Mouse (Mus musculus): ENCODE measurements around the gene Zfp260. TPM values are rescaled to one million over a fixed set of nuclear protein-coding genes. Genes with fewer than 3 reads are reported as not detected.
"Not testable (repeated sequence)": the region's sequence is repeated elsewhere in the genome, so short reads cannot be mapped to it uniquely, and the experiment has no call there.

Gene Zfp260
- polyA plus RNA-seq, 1 experiment from 2014 or later, result 91.8 TPM

DNA sequence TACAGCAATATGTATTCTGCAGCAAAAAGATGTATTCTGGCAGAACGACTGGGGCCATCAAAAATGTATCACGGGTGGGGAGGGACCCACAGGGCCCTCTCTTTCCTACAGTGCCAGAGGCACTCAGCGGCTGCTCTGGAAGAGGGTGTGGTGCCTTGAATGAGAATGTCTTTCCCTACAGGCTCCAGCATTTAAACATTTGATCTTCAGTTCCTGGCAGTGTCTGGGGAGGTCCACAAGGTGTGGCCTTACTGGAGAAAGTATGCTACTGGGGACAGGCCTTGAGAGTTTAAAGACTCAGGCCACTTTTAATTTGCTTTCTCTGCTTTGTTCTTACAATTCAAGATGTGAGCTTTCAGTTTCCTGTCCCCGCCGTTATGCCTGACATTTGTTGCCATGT lies 21.5 kb downstream of the Zfp260 start:
- Histone ChIP-seq H3K4me1 (replicated peaks; ENCODE audit: control insufficient read depth, insufficient read depth, low read length) (no peaks in the 10 kb centered on the region), H3K27ac (ENCODE audit: low read depth) (no peak overlapping the region), H3K36me3 (ENCODE audit: control insufficient read depth, insufficient read depth, low read length) (no peaks in the 10 kb centered on the region), H3K4me3 (ENCODE audit: low read depth, low read length) (no peak overlapping the region), H3K9ac (ENCODE audit: low read length) (no peak overlapping the region), H3K4me2 (ENCODE audit: low read length) (no peak overlapping the region), H3K9me3 (ENCODE audit: control insufficient read depth, low read length) (peaks cover 15% of the 10 kb centered on the region; the same call in 1 of the 2 replicates), H3K27me3 (replicated peaks; ENCODE audit: control insufficient read depth, insufficient read depth, low read length) (no peaks in the 10 kb centered on the region)
- no peak for DNase-seq (ENCODE audit: low spot score)
- 90% methylated on average over 5 of the region's 5 CpGs for WGBS
- ATAC-seq (replicated peaks; ENCODE audit: low FRiP score, low TSS enrichment, low read depth), result no peak

DNA sequence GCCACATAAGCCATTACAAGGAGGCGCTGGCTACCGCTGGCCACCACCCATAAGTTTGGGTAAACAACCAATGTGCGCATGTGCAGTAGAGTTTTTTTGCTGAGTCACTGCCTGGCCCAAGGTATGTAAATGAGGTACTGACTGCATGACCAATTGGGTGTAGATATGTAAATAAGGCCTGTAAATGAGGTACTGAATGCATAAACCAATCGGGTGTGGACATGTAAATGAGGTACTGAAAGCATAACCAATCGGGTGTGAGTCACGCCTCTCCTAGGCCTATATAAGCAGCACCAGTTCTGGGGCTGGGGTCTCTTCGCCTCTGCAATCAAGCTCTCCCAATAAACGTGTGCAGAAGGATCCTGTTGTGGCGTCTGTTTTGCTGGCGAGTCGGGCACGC lies 23.4 kb downstream of the Zfp260 start:
- H3K9ac ChIP-seq (ENCODE audit: low read length); ATAC-seq (replicated peaks; ENCODE audit: low FRiP score, low TSS enrichment, low read depth); H3K4me2 ChIP-seq (ENCODE audit: low read length); H3K4me1 ChIP-seq (replicated peaks; ENCODE audit: control insufficient read depth, insufficient read depth, low read length); DNase-seq (ENCODE audit: low spot score); H3K36me3 ChIP-seq (ENCODE audit: control insufficient read depth, insufficient read depth, low read length); H3K27ac ChIP-seq (ENCODE audit: low read depth); H3K4me3 ChIP-seq (ENCODE audit: low read depth, low read length); H3K27me3 ChIP-seq (replicated peaks; ENCODE audit: control insufficient read depth, insufficient read depth, low read length): not testable (repeated sequence)
- peaks cover 15% of the 10 kb centered on the region; the same call in 1 of the 2 replicates for H3K9me3 ChIP-seq (ENCODE audit: control insufficient read depth, low read length)
- 95% methylated on average over 12 of the region's 12 CpGs for WGBS

DNA sequence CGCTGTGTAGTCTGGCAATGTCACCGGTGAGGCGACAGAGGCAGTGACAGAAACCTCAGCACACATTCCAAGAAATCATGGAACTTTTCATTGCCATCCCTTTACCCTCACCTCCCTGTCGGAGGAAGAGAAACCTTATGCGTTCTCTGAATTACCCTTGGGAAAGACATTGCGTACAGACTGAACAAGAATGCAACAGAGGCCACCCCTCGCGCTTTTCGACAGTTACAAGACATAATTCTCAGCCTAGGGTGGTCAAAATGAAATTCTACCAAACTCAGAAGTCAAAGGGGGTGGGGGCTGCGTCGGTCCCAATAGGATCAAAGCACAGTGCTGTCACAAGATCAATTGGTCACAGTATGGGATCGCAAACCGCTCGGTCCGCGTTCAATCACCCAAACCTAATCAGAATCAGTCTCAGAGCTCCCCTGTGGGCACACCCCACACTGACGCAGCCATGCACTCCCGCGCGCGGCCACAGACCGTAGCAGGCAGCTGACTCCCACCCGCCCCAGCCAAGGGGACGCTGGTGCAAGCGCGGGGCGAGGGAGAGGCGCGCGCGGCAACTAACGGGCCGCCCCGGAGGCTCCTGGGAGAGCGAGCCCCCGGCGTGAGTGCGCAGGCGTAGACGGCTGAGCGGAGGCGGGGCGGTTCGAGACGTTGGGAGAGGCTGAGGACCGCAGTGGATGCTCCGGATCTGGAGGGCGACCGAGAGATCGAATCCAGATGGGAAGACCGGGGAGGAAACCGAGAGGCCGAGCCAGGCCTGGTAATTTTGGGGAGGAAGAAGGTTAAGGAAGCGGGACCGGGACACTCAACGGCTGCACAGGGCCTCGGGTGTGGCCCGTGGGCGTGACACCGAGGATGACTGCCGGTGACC lies 27.0 kb downstream of the Zfp260 start, which contains the start of gene Zfp382:
Gene Zfp382 (plus strand): TSS at position 635 of the 880 bp plus-strand sequence.
- Histone ChIP-seq H3K4me1 (replicated peaks; ENCODE audit: control insufficient read depth, insufficient read depth, low read length) (no peaks in the 10 kb centered on the region), H3K4me3 (ENCODE audit: low read depth, low read length) (peak within 1 kb of the TSS; percentile 64), H3K27me3 (replicated peaks; ENCODE audit: control insufficient read depth, insufficient read depth, low read length) (no peaks in the 10 kb centered on the region), H3K27ac (ENCODE audit: low read depth) (peak within 1 kb of the TSS; percentile 73), H3K36me3 (ENCODE audit: control insufficient read depth, insufficient read depth, low read length) (peaks cover 11% of the 10 kb centered on the region), H3K4me2 (ENCODE audit: low read length) (peak within 1 kb of the TSS; percentile 60), H3K9me3 (ENCODE audit: control insufficient read depth, low read length) (no peaks in the 10 kb centered on the region), H3K9ac (ENCODE audit: low read length) (peak within 1 kb of the TSS; percentile 62)
- DNase-seq (ENCODE audit: low spot score) (peak; percentile 92), ATAC-seq (replicated peaks; ENCODE audit: low FRiP score, low TSS enrichment, low read depth) (peak; percentile 90)
- under 1% methylated on average over 61 of the region's 61 CpGs for WGBS

DNA sequence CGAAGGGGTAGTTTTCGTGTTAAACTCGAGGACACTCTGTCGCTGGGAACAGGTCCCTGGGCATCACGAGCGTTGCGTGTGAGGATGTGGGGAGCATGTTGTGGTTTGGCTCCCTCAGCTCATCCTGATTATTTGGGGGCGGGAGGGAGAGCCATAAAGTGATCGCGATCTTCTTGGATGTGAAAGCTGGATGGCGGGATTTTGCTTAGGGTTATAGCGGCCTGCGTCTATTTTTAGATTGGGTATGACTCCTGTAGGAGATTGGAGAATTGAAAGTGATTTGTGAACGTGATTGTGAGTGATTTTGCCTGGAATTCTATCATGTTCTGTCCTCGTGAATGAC lies 27.6 kb downstream of the Zfp260 start:
- H3K27ac ChIP-seq (ENCODE audit: low read depth), result 0 out of 2 replicates have a peak overlapping the region, but pooled peaks have one; percentile 73
- peak overlapping the region; percentile 64 for H3K4me3 ChIP-seq (ENCODE audit: low read depth, low read length)
- no peaks in the 10 kb centered on the region for H3K27me3 ChIP-seq (replicated peaks; ENCODE audit: control insufficient read depth, insufficient read depth, low read length)
- ATAC-seq (replicated peaks; ENCODE audit: low FRiP score, low TSS enrichment, low read depth), result no peak; the same call in 1 of the 2 replicates
- H3K36me3 ChIP-seq (ENCODE audit: control insufficient read depth, insufficient read depth, low read length), result peaks cover 17% of the 10 kb centered on the region
- H3K9me3 ChIP-seq (ENCODE audit: control insufficient read depth, low read length), result no peaks in the 10 kb centered on the region
- peak overlapping the region; percentile 60 for H3K4me2 ChIP-seq (ENCODE audit: low read length)
- H3K9ac ChIP-seq (ENCODE audit: low read length), result peak overlapping the region; percentile 62
- DNase-seq (ENCODE audit: low spot score), result no peak
- no peaks in the 10 kb centered on the region for H3K4me1 ChIP-seq (replicated peaks; ENCODE audit: control insufficient read depth, insufficient read depth, low read length)
- WGBS, result 4% methylated on average over 15 of the region's 15 CpGs

DNA sequence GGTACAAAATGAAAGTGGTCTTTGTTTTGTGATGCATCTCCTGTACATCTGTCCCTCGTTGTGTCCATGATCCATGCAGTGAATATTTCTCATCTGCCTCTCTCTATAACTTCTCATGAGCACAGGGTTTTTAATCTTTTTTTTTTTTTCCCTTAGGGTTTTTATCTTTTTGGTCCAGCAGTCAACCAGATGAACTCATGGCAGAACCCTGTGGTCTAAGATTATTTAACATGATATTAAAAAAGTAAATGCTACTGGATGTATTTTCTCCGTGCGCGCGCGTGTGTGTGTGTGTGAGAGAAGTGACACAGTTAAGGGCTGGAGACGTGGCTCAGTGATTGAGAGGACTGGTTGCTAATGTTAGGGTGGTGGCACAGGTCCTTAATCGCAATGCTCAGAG lies 35.3 kb downstream of the Zfp260 start:
- 0 out of 2 replicates have a peak, but pooled peaks cover 4% of the 10 kb centered on the region for H3K9me3 ChIP-seq (ENCODE audit: control insufficient read depth, low read length)
- no peak overlapping the region for H3K9ac ChIP-seq (ENCODE audit: low read length)
- WGBS, result 96% methylated on average over 8 of the region's 8 CpGs
- H3K27me3 ChIP-seq (replicated peaks; ENCODE audit: control insufficient read depth, insufficient read depth, low read length), result no peaks in the 10 kb centered on the region
- H3K4me1 ChIP-seq (replicated peaks; ENCODE audit: control insufficient read depth, insufficient read depth, low read length), result no peaks in the 10 kb centered on the region
- no peak for ATAC-seq (replicated peaks; ENCODE audit: low FRiP score, low TSS enrichment, low read depth)
- no peak overlapping the region for H3K27ac ChIP-seq (ENCODE audit: low read depth)
- H3K36me3 ChIP-seq (ENCODE audit: control insufficient read depth, insufficient read depth, low read length), result peaks cover 76% of the 10 kb centered on the region
- no peak overlapping the region for H3K4me2 ChIP-seq (ENCODE audit: low read length)
- DNase-seq (ENCODE audit: low spot score), result no peak
- no peak overlapping the region for H3K4me3 ChIP-seq (ENCODE audit: low read depth, low read length)

DNA sequence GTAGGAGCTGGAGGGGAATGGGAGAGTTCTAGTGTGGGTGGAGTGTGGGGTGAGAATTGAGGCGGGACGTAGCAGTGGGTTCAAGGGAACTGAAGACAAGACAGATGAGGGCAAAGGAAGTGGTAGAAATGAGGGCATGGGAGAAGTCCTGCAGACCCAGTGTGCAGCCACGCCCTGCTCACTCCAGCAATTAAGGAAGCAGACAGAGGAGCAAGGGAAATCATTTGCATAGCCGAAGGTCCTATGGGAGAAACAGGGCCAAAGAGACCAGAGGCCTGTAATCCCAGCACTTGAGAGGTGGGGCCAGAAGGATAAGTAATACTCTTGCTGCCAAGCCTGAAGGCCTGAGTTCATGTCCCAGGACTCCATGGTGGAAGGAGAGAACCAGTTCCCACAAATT lies 37.8 kb downstream of the Zfp260 start:
- H3K4me3 ChIP-seq (ENCODE audit: low read depth, low read length), result no peak overlapping the region
- no peaks in the 10 kb centered on the region for H3K4me1 ChIP-seq (replicated peaks; ENCODE audit: control insufficient read depth, insufficient read depth, low read length)
- H3K36me3 ChIP-seq (ENCODE audit: control insufficient read depth, insufficient read depth, low read length), result peaks cover 64% of the 10 kb centered on the region
- H3K9me3 ChIP-seq (ENCODE audit: control insufficient read depth, low read length), result 0 out of 2 replicates have a peak, but pooled peaks cover 4% of the 10 kb centered on the region
- H3K27ac ChIP-seq (ENCODE audit: low read depth), result no peak overlapping the region
- WGBS, result 94% methylated on average over 4 of the region's 4 CpGs
- ATAC-seq (replicated peaks; ENCODE audit: low FRiP score, low TSS enrichment, low read depth) (no peak), DNase-seq (ENCODE audit: low spot score) (no peak)
- no peaks in the 10 kb centered on the region for H3K27me3 ChIP-seq (replicated peaks; ENCODE audit: control insufficient read depth, insufficient read depth, low read length)
- no peak overlapping the region for H3K4me2 ChIP-seq (ENCODE audit: low read length)
- no peak overlapping the region for H3K9ac ChIP-seq (ENCODE audit: low read length)

DNA sequence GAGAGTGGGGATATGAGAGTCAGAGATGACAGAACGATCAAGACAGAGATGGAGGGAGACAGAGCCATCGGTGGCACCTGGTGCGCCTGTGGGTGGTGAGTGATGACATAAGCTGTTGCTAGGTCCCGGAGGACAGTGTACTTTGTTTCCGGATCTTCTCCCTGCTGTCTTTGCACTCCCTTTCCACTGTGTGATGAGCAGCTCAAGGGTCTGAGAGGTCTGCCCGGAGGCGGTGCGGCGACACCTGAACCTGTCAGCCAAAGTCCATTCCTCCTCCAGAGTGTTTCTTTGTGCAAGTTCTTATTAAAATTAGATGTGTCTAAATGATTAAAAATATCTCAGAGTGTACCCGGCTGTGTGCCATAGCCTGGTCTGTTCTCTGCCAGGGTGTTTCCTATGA lies 42.2 kb downstream of the Zfp260 start:
- WGBS, result 91% methylated on average over 10 of the region's 10 CpGs
- ATAC-seq (replicated peaks; ENCODE audit: low FRiP score, low TSS enrichment, low read depth), result no peak

DNA sequence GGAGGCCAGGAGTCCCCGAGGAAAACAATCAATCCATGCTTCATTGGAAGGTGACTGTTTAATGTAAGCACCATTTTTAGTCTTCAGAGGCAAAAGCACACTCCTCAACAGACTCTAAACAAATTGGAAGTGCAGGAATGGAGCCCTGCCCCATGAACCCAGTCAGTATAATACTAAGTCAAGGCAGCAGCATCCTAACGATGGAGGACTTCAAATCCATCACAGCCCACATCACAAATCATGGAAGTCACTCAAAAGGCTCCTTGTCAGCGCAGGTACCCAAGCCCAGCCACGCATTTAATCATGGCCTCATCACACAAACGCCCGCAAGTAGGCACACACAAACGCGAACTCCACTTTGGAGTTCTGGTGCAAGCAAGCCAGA lies 48.6 kb downstream of the Zfp260 start:
- WGBS, result 12% methylated on average over 8 of the region's 8 CpGs
- Histone ChIP-seq H3K9me3 (ENCODE audit: control insufficient read depth, low read length) (peaks cover 17% of the 10 kb centered on the region), H3K36me3 (ENCODE audit: control insufficient read depth, insufficient read depth, low read length) (peaks cover 6% of the 10 kb centered on the region; the same call in 1 of the 2 replicates), H3K27ac (ENCODE audit: low read depth) (peak overlapping the region; percentile 78; the same call in 1 of the 2 replicates), H3K27me3 (replicated peaks; ENCODE audit: control insufficient read depth, insufficient read depth, low read length) (no peaks in the 10 kb centered on the region), H3K4me1 (replicated peaks; ENCODE audit: control insufficient read depth, insufficient read depth, low read length) (peaks cover 7% of the 10 kb centered on the region; the same call in 1 of the 2 replicates), H3K4me2 (ENCODE audit: low read length) (peak overlapping the region; percentile 63), H3K9ac (ENCODE audit: low read length) (peak overlapping the region; percentile 60), H3K4me3 (ENCODE audit: low read depth, low read length) (peak overlapping the region; percentile 47)
- DNase-seq (ENCODE audit: low spot score), result no peak
- ATAC-seq (replicated peaks; ENCODE audit: low FRiP score, low TSS enrichment, low read depth), result peak; percentile 37

More for the DNA sequence above, 42.2 kb downstream of the Zfp260 start:
- Histone ChIP-seq H3K4me3 (ENCODE audit: low read depth, low read length) (no peak overlapping the region), H3K4me1 (replicated peaks; ENCODE audit: control insufficient read depth, insufficient read depth, low read length) (no peaks in the 10 kb centered on the region), H3K9ac (ENCODE audit: low read length) (no peak overlapping the region), H3K9me3 (ENCODE audit: control insufficient read depth, low read length) (0 out of 2 replicates have a peak, but pooled peaks cover 4% of the 10 kb centered on the region), H3K27ac (ENCODE audit: low read depth) (no peak overlapping the region), H3K36me3 (ENCODE audit: control insufficient read depth, insufficient read depth, low read length) (peaks cover 37% of the 10 kb centered on the region), H3K27me3 (replicated peaks; ENCODE audit: control insufficient read depth, insufficient read depth, low read length) (no peaks in the 10 kb centered on the region), H3K4me2 (ENCODE audit: low read length) (no peak overlapping the region)
- no peak for DNase-seq (ENCODE audit: low spot score)

Measured in intestine, embryonic 14.5 days (tissue).